Mouse (Mus musculus): Measurements from ENCODE around the gene Vmn2r38. TPM values are rescaled to one million over a fixed set of nuclear protein-coding genes. Genes with fewer than 3 reads are reported as not detected.

The Vmn2r38 gene
- polyA plus RNA-seq (2017; shearing (Covaris generic)), result not detected

DNA sequence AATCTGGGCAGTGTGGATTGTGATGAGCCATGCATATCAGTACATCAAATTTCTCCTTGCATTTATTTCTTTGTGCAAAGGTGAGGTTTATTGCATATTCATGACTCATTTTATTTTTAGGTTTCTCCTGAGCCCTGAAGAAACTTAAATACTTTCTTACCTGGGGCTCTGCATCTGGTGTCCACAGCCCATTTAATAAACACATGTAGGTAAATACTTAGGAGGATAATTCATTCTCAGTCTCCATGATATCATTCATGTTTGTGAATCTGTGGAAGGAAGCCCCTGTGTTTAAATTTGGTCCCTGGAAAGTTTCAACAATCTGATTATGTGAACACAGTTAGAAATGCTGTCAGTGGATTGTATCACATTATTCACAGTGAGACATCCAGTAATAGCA lies at the start of gene Vmn2r38:
Gene Vmn2r38, minus strand, starts transcription at position 101 of the 400 bp plus-strand sequence.

DNA sequence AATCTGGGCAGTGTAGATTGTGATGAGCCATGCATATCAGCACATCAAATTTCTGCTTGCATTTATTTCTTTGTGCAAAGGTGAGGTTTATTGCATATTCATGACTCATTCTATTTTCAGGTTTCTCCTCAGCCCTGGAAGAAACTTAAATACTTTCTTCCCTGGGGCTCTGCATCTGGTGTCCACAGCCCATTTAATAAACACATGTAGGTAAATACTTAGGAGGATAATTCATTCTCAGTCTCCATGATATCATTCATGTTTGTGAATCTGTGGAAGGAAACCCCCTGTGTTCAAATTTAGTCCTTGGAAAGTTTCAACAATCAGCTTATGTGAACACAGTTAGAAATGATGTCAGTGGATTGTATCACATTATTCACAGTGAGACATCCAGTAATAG lies 67.0 kb downstream of the Vmn2r38 start, which contains the start of gene Vmn2r39:
Gene Vmn2r39, minus strand, starts transcription at position 101 of the 400 bp plus-strand sequence.

Other genes with a start within 250 kb of the Vmn2r38 start
- gene Vmn2r40, start 166.4 kb downstream of the Vmn2r38 start, polyA plus RNA-seq (2017; shearing (Covaris generic)), result not detected
- not detected for gene Vmn2r39, start 67.1 kb downstream of the Vmn2r38 start, polyA plus RNA-seq (2017; shearing (Covaris generic))
- gene Vmn2r37, start 125.8 kb upstream of the Vmn2r38 start, polyA plus RNA-seq (2017; shearing (Covaris generic)), result not detected